Mouse (Mus musculus): ENCODE data around the gene Slk. TPM values are rescaled to one million over a fixed set of nuclear protein-coding genes. Genes with fewer than 3 reads are reported as not detected.
"Not testable (repeated sequence)": the region's sequence is repeated elsewhere in the genome, so short reads cannot be mapped to it uniquely, and the experiment has no call there.

Gene Slk
- total RNA-seq, 2 experiments from 2014 or later: 65.2 to 68.6 TPM

GRCm38 (mm10) chr19:47571981-47572380 is 7.5 kb upstream of the Slk start:
- not testable (repeated sequence) for DNase-seq

- DNase-seq: no peak
These were observed 5.8 kb upstream of the Slk start for GRCm38 (mm10) chr19:47573718-47574117.

- DNase-seq: no peak
These were observed 775 bp upstream of the Slk start for GRCm38 (mm10) chr19:47578581-47579224.

- DNase-seq: peak; percentile 20
These were observed 532 bp downstream of the Slk start for GRCm38 (mm10) chr19:47579788-47580631.

GRCm38 (mm10) chr19:47585772-47586171 is 6.3 kb downstream of the Slk start:
- no peak for DNase-seq

- no peak for DNase-seq
These were observed 7.5 kb downstream of the Slk start for GRCm38 (mm10) chr19:47587009-47587408.

GRCm38 (mm10) chr19:47608513-47608912 is 29.0 kb downstream of the Slk start:
- DNase-seq: no peak

GRCm38 (mm10) chr19:47613442-47613841 is 34.0 kb downstream of the Slk start:
- DNase-seq: no peak

- DNase-seq: no peak
These were observed 42.0 kb downstream of the Slk start for GRCm38 (mm10) chr19:47621478-47621877.

GRCm38 (mm10) chr19:47624940-47625711 is 45.6 kb downstream of the Slk start:
- no peak for DNase-seq

- DNase-seq: no peak
These were observed 48.0 kb downstream of the Slk start for GRCm38 (mm10) chr19:47627450-47627849.

GRCm38 (mm10) chr19:47629068-47629467 is 49.6 kb downstream of the Slk start:
- DNase-seq: no peak

- DNase-seq: no peak
These were observed 50.9 kb downstream of the Slk start for GRCm38 (mm10) chr19:47630381-47630780.

GRCm38 (mm10) chr19:47631799-47632198 is 52.3 kb downstream of the Slk start:
- DNase-seq: no peak

GRCm38 (mm10) chr19:47635380-47635779 is 55.9 kb downstream of the Slk start:
- no peak for DNase-seq

GRCm38 (mm10) chr19:47643910-47644309 is 64.4 kb downstream of the Slk start:
- DNase-seq: no peak

- DNase-seq: no peak
These were observed 66.1 kb downstream of the Slk start for GRCm38 (mm10) chr19:47645583-47645982.

GRCm38 (mm10) chr19:47646508-47647120 is 67.1 kb downstream of the Slk start:
- DNase-seq: no peak

- no peak for DNase-seq
These were observed 69.6 kb downstream of the Slk start for GRCm38 (mm10) chr19:47649071-47649470.

GRCm38 (mm10) chr19:47650366-47651159 is 71.1 kb downstream of the Slk start:
- no peak for DNase-seq

- no peak for DNase-seq
These were observed 71.6 kb downstream of the Slk start for GRCm38 (mm10) chr19:47651160-47651480.

GRCm38 (mm10) chr19:47652255-47652654 is 72.8 kb downstream of the Slk start:
- no peak for DNase-seq
